Mouse (Mus musculus): Measurements from ENCODE around the gene Defb29. TPM values are rescaled to one million over a fixed set of nuclear protein-coding genes. Genes with fewer than 3 reads are reported as not detected.
A peak's percentile ranks its signal among the peaks of the same experiment; 100 is the strongest.

The Defb29 gene
- total RNA-seq, 1 experiment from 2014 or later = not detected

DNA sequence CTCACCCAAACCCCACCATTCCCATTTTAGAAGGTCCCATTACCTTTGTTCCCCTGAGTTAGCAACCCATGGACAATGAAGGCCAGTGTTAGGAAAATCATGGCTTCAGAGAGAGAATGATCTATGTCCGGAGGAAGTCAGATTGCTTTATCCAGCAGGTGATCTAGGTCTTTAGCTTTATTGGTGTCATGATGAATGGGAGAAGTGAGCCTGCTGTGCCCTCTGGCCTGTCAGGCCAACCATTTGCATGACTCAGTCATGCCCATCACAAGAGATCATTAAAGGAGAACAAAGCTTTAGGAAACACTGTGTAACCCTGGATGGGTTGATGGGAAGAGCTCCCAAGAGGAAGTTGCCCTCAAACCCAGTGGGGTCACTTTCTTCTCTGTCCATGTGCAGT, 28.3 kb downstream of the Defb29 start, which contains the start of gene Defb26:
Gene Defb26 (minus strand): TSS at position 101 of the 400 bp plus-strand sequence.
- no peak for ATAC-seq (replicated peaks; ENCODE audit: low read depth, poor library complexity, severe bottlenecking)

- peak; percentile 50 for ATAC-seq (replicated peaks; ENCODE audit: low read depth, poor library complexity, severe bottlenecking)
Measured at GRCm38 (mm10) chr2:152503950-152504349, 35.9 kb downstream of the Defb29 start.

DNA sequence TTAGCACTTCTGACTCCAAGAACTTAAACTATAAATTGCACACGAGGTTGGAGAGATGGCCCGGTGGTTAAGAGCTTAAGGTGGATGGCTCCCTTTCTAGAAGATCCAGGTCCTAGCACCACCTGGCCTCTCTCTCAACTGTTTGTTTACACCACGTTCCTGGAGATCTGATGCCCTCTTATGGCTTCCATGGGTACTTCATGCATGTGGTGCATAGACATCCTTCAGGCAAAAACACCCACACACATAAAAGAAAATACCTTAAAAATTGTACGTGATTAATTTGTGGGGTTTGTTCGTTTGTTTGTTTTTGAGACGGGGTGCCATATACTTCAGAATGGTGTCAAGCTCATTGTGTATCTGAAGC, 39.1 kb downstream of the Defb29 start:
- ATAC-seq (replicated peaks; ENCODE audit: low read depth, poor library complexity, severe bottlenecking) = peak; percentile 36; the same call in 1 of the 2 replicates

DNA sequence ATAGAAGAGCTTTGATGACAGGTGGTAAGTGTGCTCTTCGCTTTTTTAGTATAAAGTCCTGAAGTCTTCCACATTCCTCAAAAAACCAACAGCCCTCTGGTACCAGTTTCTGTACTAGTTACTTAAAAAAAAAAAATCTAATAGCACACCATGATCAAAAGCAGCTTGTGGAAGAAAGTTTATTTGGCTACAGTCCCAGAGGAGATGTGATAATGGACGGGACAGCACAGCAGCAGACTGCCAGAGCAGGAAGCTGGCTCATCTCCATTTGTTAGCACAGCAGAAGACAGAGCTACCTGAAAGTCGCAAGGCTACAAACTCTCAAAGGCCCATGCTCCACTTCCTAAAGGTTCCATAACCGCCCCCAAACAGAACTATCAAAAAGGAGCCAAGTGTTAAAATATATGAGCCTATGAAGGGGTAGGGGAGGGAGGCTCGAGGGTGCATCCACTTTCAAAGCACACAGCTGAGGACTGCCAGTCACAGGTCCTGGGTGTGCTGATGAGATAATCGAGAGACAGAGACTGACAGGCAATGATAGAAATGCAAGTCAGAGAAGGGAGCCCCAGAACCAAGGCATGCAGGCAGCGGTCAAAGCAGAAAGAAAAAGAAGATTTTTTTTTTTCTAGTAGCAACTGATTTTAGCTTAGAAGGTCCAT, 39.6 kb downstream of the Defb29 start:
- no peak for ATAC-seq (replicated peaks; ENCODE audit: low read depth, poor library complexity, severe bottlenecking)

DNA sequence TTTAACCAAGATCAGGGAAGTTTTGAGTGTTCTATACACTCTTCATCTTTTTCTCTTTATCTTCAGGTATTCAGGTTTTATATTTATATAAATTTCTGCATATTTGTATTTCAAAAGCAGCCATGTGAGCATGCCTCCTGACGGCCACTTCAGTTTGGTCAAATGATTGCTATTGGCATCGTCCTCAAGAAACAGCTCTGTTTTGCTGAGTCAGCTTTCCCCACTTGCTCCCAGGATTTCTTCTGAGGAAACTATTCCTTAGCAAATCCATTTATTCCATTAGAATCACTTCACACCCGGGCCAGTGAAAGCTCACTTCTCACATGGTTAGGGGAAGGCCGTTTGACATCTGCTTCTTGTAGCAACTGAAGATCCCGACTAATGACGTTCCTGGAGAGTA, 41.9 kb downstream of the Defb29 start:
- ATAC-seq (replicated peaks; ENCODE audit: low read depth, poor library complexity, severe bottlenecking) = no peak

GRCm38 (mm10) chr2:152493151-152493550, 46.7 kb downstream of the Defb29 start:
- ATAC-seq (replicated peaks; ENCODE audit: low read depth, poor library complexity, severe bottlenecking) = no peak

DNA sequence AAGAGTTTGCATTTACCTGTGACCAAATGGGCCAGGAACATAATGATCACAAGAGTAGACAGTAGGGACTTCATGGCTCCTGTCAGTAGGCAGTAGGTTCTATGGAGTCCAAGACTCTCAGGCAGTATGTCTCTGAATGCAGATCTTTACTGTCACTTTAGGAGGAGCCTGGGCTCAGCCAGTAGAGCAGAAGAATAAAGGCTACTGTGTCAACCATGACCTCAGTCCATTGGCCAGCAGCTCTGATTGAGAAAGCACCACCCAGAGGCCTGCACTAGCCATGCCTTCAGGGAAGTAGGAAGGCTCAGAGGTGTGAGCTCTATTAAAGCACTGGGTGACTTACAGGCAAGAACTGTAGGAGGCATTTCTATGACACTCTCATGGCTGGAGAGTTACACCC, 49.9 kb downstream of the Defb29 start, which contains the start of gene Defb22:
Gene Defb22 (minus strand): TSS at position 101 of the 400 bp plus-strand sequence.
- no peak for ATAC-seq (replicated peaks; ENCODE audit: low read depth, poor library complexity, severe bottlenecking)

Other genes with a start within 250 kb of the Defb29 start
- gene Tbc1d20, start 246.3 kb downstream of the Defb29 start, total RNA-seq (2017) = 15.1 and 17.1 TPM in 2 replicates
- gene Rbck1, start 207.4 kb downstream of the Defb29 start, total RNA-seq (2017) = 45.6 and 61.9 TPM in 2 replicates
- not detected in 2 replicates for gene Trib3, start 196.1 kb downstream of the Defb29 start, total RNA-seq (2017)
- not detected in 2 replicates for gene Nrsn2, start 163.5 kb downstream of the Defb29 start, total RNA-seq (2017)
- 3.3 and 3.7 TPM in 2 replicates for gene Sox12, start 142.0 kb downstream of the Defb29 start, total RNA-seq (2017)
- gene Zcchc3, start 125.1 kb downstream of the Defb29 start, total RNA-seq (2017) = 3.7 and 4.3 TPM in 2 replicates
- gene 6820408C15Rik, start 124.5 kb downstream of the Defb29 start, total RNA-seq (2017) = not detected in 2 replicates
- gene Defb23, start 75.5 kb downstream of the Defb29 start, total RNA-seq (2017) = not detected in 2 replicates
- gene Defb20, start 63.0 kb downstream of the Defb29 start, total RNA-seq (2017) = not detected in 2 replicates
- gene Defb22, start 50.0 kb downstream of the Defb29 start, total RNA-seq (2017) = not detected in 2 replicates
- not detected in 2 replicates for gene Defb26, start 28.4 kb downstream of the Defb29 start, total RNA-seq (2017)
- not detected in 2 replicates for gene Defb28, start 21.8 kb downstream of the Defb29 start, total RNA-seq (2017)
- gene Gm17416, start 29.2 kb upstream of the Defb29 start, total RNA-seq (2017) = not detected in 2 replicates
- gene Defb21, start 32.6 kb upstream of the Defb29 start, total RNA-seq (2017) = not detected in 2 replicates
- not detected in 2 replicates for gene Defb19, start 40.2 kb upstream of the Defb29 start, total RNA-seq (2017)
- not detected in 2 replicates for gene Defb45, start 59.3 kb upstream of the Defb29 start, total RNA-seq (2017)
- gene Defb36, start 64.2 kb upstream of the Defb29 start, total RNA-seq (2017) = not detected in 2 replicates
- gene Defb25, start 83.0 kb upstream of the Defb29 start, total RNA-seq (2017) = not detected in 2 replicates
- 0.50 TPM in 1 of 2 replicates, not detected in the other for gene Rem1, start 86.9 kb upstream of the Defb29 start, total RNA-seq (2017)
- 68.2 and 70.3 TPM in 2 replicates for gene H13, start 129.4 kb upstream of the Defb29 start, total RNA-seq (2017)
- gene Mcts2, start 146.9 kb upstream of the Defb29 start, total RNA-seq (2017) = 3.8 and 10.0 TPM in 2 replicates
- 2.8 and 5.8 TPM in 2 replicates for gene Id1, start 196.2 kb upstream of the Defb29 start, total RNA-seq (2017)
- gene Cox4i2, start 214.1 kb upstream of the Defb29 start, total RNA-seq (2017) = 2.7 and 3.7 TPM in 2 replicates